Mouse (Mus musculus): ENCODE data around the gene Cnpy3.
A peak's percentile ranks its signal among the peaks of the same experiment; 100 is the strongest.

The Cnpy3 gene

GRCm38 (mm10) chr17:46713849-46714248 is 38.2 kb downstream of the Cnpy3 start:
- DNase-seq (ENCODE audit: low spot score), result no peak

GRCm38 (mm10) chr17:46712442-46712841 is 39.6 kb downstream of the Cnpy3 start:
- DNase-seq (ENCODE audit: low spot score), result no peak

GRCm38 (mm10) chr17:46711612-46712271 is 40.3 kb downstream of the Cnpy3 start:
- no peak for DNase-seq (ENCODE audit: low spot score)

GRCm38 (mm10) chr17:46710959-46711597 is 40.9 kb downstream of the Cnpy3 start, which contains the start of gene Pex6:
TSS of gene Pex6 (plus strand) at chr17:46711463.
- peak; percentile 96 for DNase-seq (ENCODE audit: low spot score)

GRCm38 (mm10) chr17:46706375-46707089 is 45.5 kb downstream of the Cnpy3 start:
- DNase-seq (ENCODE audit: low spot score), result no peak

GRCm38 (mm10) chr17:46704887-46705835 is 46.9 kb downstream of the Cnpy3 start, which contains the start of gene Ppp2r5d:
TSS of gene Ppp2r5d (minus strand) at chr17:46705111.
- peak; percentile 98 for DNase-seq (ENCODE audit: low spot score)

- DNase-seq (ENCODE audit: low spot score), result no peak
These were observed 47.8 kb downstream of the Cnpy3 start for GRCm38 (mm10) chr17:46703971-46704886.

GRCm38 (mm10) chr17:46702506-46702905 is 49.5 kb downstream of the Cnpy3 start:
- DNase-seq (ENCODE audit: low spot score), result no peak

- DNase-seq (ENCODE audit: low spot score), result no peak
These were observed 49.9 kb downstream of the Cnpy3 start for GRCm38 (mm10) chr17:46702100-46702499.

GRCm38 (mm10) chr17:46701489-46701888 is 50.5 kb downstream of the Cnpy3 start:
- DNase-seq (ENCODE audit: low spot score), result no peak

GRCm38 (mm10) chr17:46699912-46700311 is 52.1 kb downstream of the Cnpy3 start:
- no peak for DNase-seq (ENCODE audit: low spot score)

GRCm38 (mm10) chr17:46699245-46699644 is 52.8 kb downstream of the Cnpy3 start:
- no peak for DNase-seq (ENCODE audit: low spot score)

- no peak for DNase-seq (ENCODE audit: low spot score)
These were observed 53.5 kb downstream of the Cnpy3 start for GRCm38 (mm10) chr17:46698515-46698914.

- no peak for DNase-seq (ENCODE audit: low spot score)
These were observed 57.4 kb downstream of the Cnpy3 start for GRCm38 (mm10) chr17:46694517-46695063.

GRCm38 (mm10) chr17:46691390-46691789 is 60.6 kb downstream of the Cnpy3 start:
- no peak for DNase-seq (ENCODE audit: low spot score)

- DNase-seq (ENCODE audit: low spot score), result no peak
These were observed 61.3 kb downstream of the Cnpy3 start for GRCm38 (mm10) chr17:46690665-46691064.

GRCm38 (mm10) chr17:46685913-46686312 is 66.1 kb downstream of the Cnpy3 start:
- DNase-seq (ENCODE audit: low spot score), result no peak

All from retina, embryonic 14.5 days (tissue).